Comparison of ENCODE assay signal across 8 mouse cellular contexts in genomic region chr6:145210816-145211338, GRCm38 (mm10). TPM values are rescaled to one million over a fixed set of nuclear protein-coding genes. Genes with fewer than 3 reads are reported as not detected.
A peak's percentile ranks its signal among the peaks of the same experiment; 100 is the strongest.
DNase-seq lines count a peak whose midpoint lies in the region; ATAC-seq lines count a peak whose summit lies in the region.

Gene Casc1 (minus strand): TSS chr6:145211005.
Gene Etfrf1 (plus strand): TSS chr6:145211134.

- peak; percentile 89 for ATAC-seq in megakaryocyte progenitor cell, adult 5-6 weeks (replicated peaks; ENCODE audit: poor library complexity)

- DNase-seq in adipocyte (ENCODE audit: low spot score) = peak; percentile 100
- peak; percentile 100 for DNase-seq in embryo, embryonic 10 days (ENCODE audit: low spot score)
- DNase-seq in gastrocnemius, postnatal 10 days = peak; percentile 96
- peak; percentile 100 for DNase-seq in induced T-regulatory cell, adult 2 months (ENCODE audit: low read depth)
- peak; percentile 99 for DNase-seq in left cerebral cortex, adult 9 months (ENCODE audit: low spot score in 2 of 2)
- peak; percentile 96 for DNase-seq in right cerebral cortex, postnatal 14 days
- peak; percentile 98 to 99 for DNase-seq in urinary bladder, postnatal 36 days (ENCODE audit: low spot score in 2 of 2)

RNA-seq across cellular contexts. Expression of gene Casc1, which starts in this region (rescaled TPM):
- under 1 TPM; 0.19 to 0.29 TPM for total RNA-seq in gastrocnemius, postnatal 10 days (2021)
- total RNA-seq in megakaryocyte progenitor cell, adult 5-6 weeks (2015) = 0.15 and 0.32 TPM in 2 replicates
- 0.04 and 0.47 TPM in 2 replicates for total RNA-seq in megakaryocyte progenitor cell, adult 5-6 weeks (2017)

RNA-seq across cellular contexts. Expression of gene Etfrf1, which starts in this region (rescaled TPM):
- total RNA-seq in gastrocnemius, postnatal 10 days (2021) = 10 to 100 TPM; 58.8 to 64.4 TPM
- 20.7 and 21.9 TPM in 2 replicates for total RNA-seq in megakaryocyte progenitor cell, adult 5-6 weeks (2015)
- total RNA-seq in megakaryocyte progenitor cell, adult 5-6 weeks (2017) = 18.0 and 23.0 TPM in 2 replicates

Comparison
In these comparisons a context has a peak if more than half of its experiments do, and no peak if none do; other contexts are left out.
1. Peak in every context shown above with its lines: DNase-seq and ATAC-seq.